Comparison of ENCODE assay signal across 8 mouse cellular contexts in genomic region chr10:5593464-5593863, GRCm38 (mm10). TPM values are rescaled to one million over a fixed set of nuclear protein-coding genes. Genes with fewer than 3 reads are reported as not detected.
DNase-seq lines count a peak whose midpoint lies in the region; ATAC-seq lines count a peak whose summit lies in the region.
"Had no signal": no experiment of that assay in that cellular context is flagged by ENCODE, and none has a peak within 500 bp of the region (broad histone marks: within the 10 kb centered on the region; RNA-seq: fewer than 3 reads in every experiment).

Myct1 (plus strand) TSS chr10:5593775.

- H3K27me3 ChIP-seq in megakaryocyte, embryonic 14.5 days (replicated peaks), result no peaks in the 10 kb centered on the region
- no peaks in the 10 kb centered on the region for H3K27me3 ChIP-seq in heart, embryonic 12.5 days (replicated peaks)
- H3K27me3 ChIP-seq in liver, embryonic 11.5 days (replicated peaks; ENCODE audit: control insufficient read depth, insufficient read depth, low read length), result no peaks in the 10 kb centered on the region
- H3K27me3 ChIP-seq: embryonic facial prominence, embryonic 13.5 days had no signal

- H3K9me3 ChIP-seq in megakaryocyte, embryonic 14.5 days, result no peaks in the 10 kb centered on the region
- H3K9me3 ChIP-seq in heart, embryonic 12.5 days (replicated peaks), result no peaks in the 10 kb centered on the region
- no peaks in the 10 kb centered on the region for H3K9me3 ChIP-seq in liver, embryonic 11.5 days (ENCODE audit: control insufficient read depth, low read length)
- H3K9me3 ChIP-seq: embryonic facial prominence, embryonic 13.5 days had no signal

- ATAC-seq in megakaryocyte, adult 5-6 weeks (ENCODE audit: poor library complexity, severe bottlenecking), result no peak
- ATAC-seq in heart, embryonic 12.5 days (ENCODE audit: insufficient number of reproducible peaks, low FRiP score), result peak; percentile 72
- ATAC-seq in liver, embryonic 11.5 days (replicated peaks; ENCODE audit: low FRiP score), result no peak; the same call in 1 of the 2 replicates

- peaks cover 54% of the 10 kb centered on the region for H3K4me1 ChIP-seq in megakaryocyte, embryonic 14.5 days
- H3K4me1 ChIP-seq in heart, embryonic 12.5 days (replicated peaks), result peaks cover 24% of the 10 kb centered on the region
- H3K4me1 ChIP-seq in liver, embryonic 11.5 days (replicated peaks; ENCODE audit: control insufficient read depth, insufficient read depth, low read length), result no peaks in the 10 kb centered on the region
- H3K4me1 ChIP-seq: embryonic facial prominence, embryonic 13.5 days had no signal

- no peak for DNase-seq in liver, embryonic 11.5 days (ENCODE audit: low spot score)
- no peak for DNase-seq in right cerebral cortex, postnatal 10 days (ENCODE audit: low spot score in 2 of 2)
- DNase-seq in urinary bladder, postnatal 25 days (ENCODE audit: low spot score), result no peak
- DNase-seq in urinary bladder, adult 18-20 months (ENCODE audit: low spot score in 2 of 2), result no peak

- no peak within 1 kb of the TSS for H3K9ac ChIP-seq in heart, embryonic 12.5 days
- H3K9ac ChIP-seq in liver, embryonic 11.5 days (ENCODE audit: low read depth, low read length), result no peak within 1 kb of the TSS
- H3K9ac ChIP-seq: embryonic facial prominence, embryonic 13.5 days had no signal

- H3K27ac ChIP-seq in heart, embryonic 12.5 days (ENCODE audit: poor library complexity, severe bottlenecking), result peak within 1 kb of the TSS; percentile 57
- H3K27ac ChIP-seq in liver, embryonic 11.5 days (ENCODE audit: low read depth, low read length), result no peak within 1 kb of the TSS
- H3K27ac ChIP-seq: embryonic facial prominence, embryonic 13.5 days had no signal

- H3K36me3 ChIP-seq in megakaryocyte, embryonic 14.5 days (replicated peaks; ENCODE audit: low read length), result peaks cover 11% of the 10 kb centered on the region
- no peaks in the 10 kb centered on the region for H3K36me3 ChIP-seq in heart, embryonic 12.5 days
- H3K36me3 ChIP-seq in liver, embryonic 11.5 days (ENCODE audit: control insufficient read depth, insufficient read depth, low read length), result no peaks in the 10 kb centered on the region
- H3K36me3 ChIP-seq: embryonic facial prominence, embryonic 13.5 days had no signal

- 14% methylated on average over 5 of the region's 5 CpGs for WGBS in heart, embryonic 12.5 days
- WGBS in liver, embryonic 11.5 days, result 15% methylated on average over 5 of the region's 5 CpGs

- peak within 1 kb of the TSS; percentile 38; the same call in 1 of the 2 replicates for H3K4me2 ChIP-seq in heart, embryonic 12.5 days
- H3K4me2 ChIP-seq in liver, embryonic 11.5 days, result peak within 1 kb of the TSS; percentile 22; the same call in 1 of the 2 replicates
- H3K4me2 ChIP-seq: embryonic facial prominence, embryonic 13.5 days had no signal

- peak within 1 kb of the TSS; percentile 92 for H3K4me3 ChIP-seq in megakaryocyte, embryonic 14.5 days (replicated peaks)
- peak within 1 kb of the TSS; percentile 28; the same call in 1 of the 2 replicates for H3K4me3 ChIP-seq in heart, embryonic 12.5 days
- H3K4me3 ChIP-seq in liver, embryonic 11.5 days (ENCODE audit: low read depth, low read length), result no peak within 1 kb of the TSS
- H3K4me3 ChIP-seq: embryonic facial prominence, embryonic 13.5 days had no signal

RNA-seq across cellular contexts. Expression of gene Myct1, which starts in this region (rescaled TPM):
- polyA plus RNA-seq in megakaryocyte, embryonic 14.5 days (2012; ENCODE audit: insufficient read depth, low replicate concordance), result 159 and 231 TPM in 2 replicates
- total RNA-seq in megakaryocyte, adult 5-6 weeks (2015), result 0.05 TPM in 1 of 2 replicates, not detected in the other
- total RNA-seq in megakaryocyte, adult 5-6 weeks (2017), result 0.15 TPM in 1 of 2 replicates, not detected in the other
- polyA plus RNA-seq in heart, embryonic 12.5 days (2016; fragmentation: Nextera tagmentation; extraction: Ambion mirVana), result 4.5 and 4.6 TPM in 2 replicates
- polyA plus RNA-seq in liver, embryonic 11.5 days (2014; fragmentation: Nextera tagmentation; extraction: Ambion mirVana), result 4.4 and 4.9 TPM in 2 replicates

Comparison
In these comparisons a context has a peak if more than half of its experiments do, and no peak if none do; other contexts are left out.
1. RNA of gene Myct1 (polyA plus RNA-seq): 159 to 231 TPM in megakaryocyte, embryonic 14.5 days; 4.4 to 4.9 TPM in liver, embryonic 11.5 days and 4.5 to 4.6 TPM in heart, embryonic 12.5 days; every median in the first group is over 10 times any median in the second.